Mouse (Mus musculus): ENCODE results near the gene Ap1m1. TPM values are rescaled to one million over a fixed set of nuclear protein-coding genes. Genes with fewer than 3 reads are reported as not detected.

Gene Ap1m1
- polyA plus RNA-seq, 1 experiment from 2014 or later = 54.0 TPM

- H3K9me3 ChIP-seq (ENCODE audit: control insufficient read depth) = no peaks in the 10 kb centered on the region
- no peak overlapping the region for H3K4me3 ChIP-seq (ENCODE audit: low read depth, low read length)
- no peaks in the 10 kb centered on the region for H3K27me3 ChIP-seq (replicated peaks; ENCODE audit: control insufficient read depth, insufficient read depth, low read length)
- 48% methylated on average over 2 of the region's 2 CpGs for WGBS
- no peaks in the 10 kb centered on the region for H3K4me1 ChIP-seq (replicated peaks; ENCODE audit: control insufficient read depth, insufficient read depth, low read length)
- ATAC-seq = peak; percentile 21; the same call in 1 of the 2 replicates
- peak; percentile 92 for TF ChIP-seq CTCF (IDR thresholded peaks at IDR 0.05; ENCODE audit: low read depth)
- no peak overlapping the region for H3K4me2 ChIP-seq (replicated peaks; ENCODE audit: low read depth)
- no peak overlapping the region for H3K9ac ChIP-seq (ENCODE audit: low read depth, low read length)
- no peaks in the 10 kb centered on the region for H3K36me3 ChIP-seq (ENCODE audit: control insufficient read depth, insufficient read depth)
- no peak overlapping the region for H3K27ac ChIP-seq (ENCODE audit: low read depth, low read length)
Measured at GRCm38 (mm10) chr8:72261019-72261418, 21.2 kb downstream of the Ap1m1 start.

- H3K9me3 ChIP-seq (ENCODE audit: control insufficient read depth) = no peaks in the 10 kb centered on the region
- no peak for TF ChIP-seq CTCF (IDR thresholded peaks at IDR 0.05; ENCODE audit: low read depth)
- no peak for ATAC-seq
- H3K4me3 ChIP-seq (ENCODE audit: low read depth, low read length) = no peak overlapping the region
- H3K4me2 ChIP-seq (replicated peaks; ENCODE audit: low read depth) = no peak overlapping the region
- no peaks in the 10 kb centered on the region for H3K4me1 ChIP-seq (replicated peaks; ENCODE audit: control insufficient read depth, insufficient read depth, low read length)
- H3K9ac ChIP-seq (ENCODE audit: low read depth, low read length) = no peak overlapping the region
- H3K36me3 ChIP-seq (ENCODE audit: control insufficient read depth, insufficient read depth) = no peaks in the 10 kb centered on the region
- no peak overlapping the region for H3K27ac ChIP-seq (ENCODE audit: low read depth, low read length)
- H3K27me3 ChIP-seq (replicated peaks; ENCODE audit: control insufficient read depth, insufficient read depth, low read length) = no peaks in the 10 kb centered on the region
Measured at GRCm38 (mm10) chr8:72261431-72261830, 21.6 kb downstream of the Ap1m1 start.

- no peak for ATAC-seq
- TF ChIP-seq CTCF (IDR thresholded peaks at IDR 0.05; ENCODE audit: low read depth) = peak; percentile 64
- H3K27ac ChIP-seq (ENCODE audit: low read depth, low read length) = no peak overlapping the region
- no peaks in the 10 kb centered on the region for H3K4me1 ChIP-seq (replicated peaks; ENCODE audit: control insufficient read depth, insufficient read depth, low read length)
- H3K4me2 ChIP-seq (replicated peaks; ENCODE audit: low read depth) = no peak overlapping the region
- H3K9me3 ChIP-seq (ENCODE audit: control insufficient read depth) = no peaks in the 10 kb centered on the region
- H3K36me3 ChIP-seq (ENCODE audit: control insufficient read depth, insufficient read depth) = no peaks in the 10 kb centered on the region
- H3K27me3 ChIP-seq (replicated peaks; ENCODE audit: control insufficient read depth, insufficient read depth, low read length) = no peaks in the 10 kb centered on the region
- WGBS = 58% methylated on average over 5 of the region's 5 CpGs
- no peak overlapping the region for H3K4me3 ChIP-seq (ENCODE audit: low read depth, low read length)
- H3K9ac ChIP-seq (ENCODE audit: low read depth, low read length) = no peak overlapping the region
Measured at GRCm38 (mm10) chr8:72261872-72262271, 22.1 kb downstream of the Ap1m1 start.

- no peaks in the 10 kb centered on the region for H3K9me3 ChIP-seq (ENCODE audit: control insufficient read depth)
Measured at GRCm38 (mm10) chr8:72262756-72263155, 22.9 kb downstream of the Ap1m1 start.

GRCm38 (mm10) chr8:72263451-72263850 lies 23.6 kb downstream of the Ap1m1 start:
- no peak overlapping the region for H3K4me2 ChIP-seq (replicated peaks; ENCODE audit: low read depth)
- TF ChIP-seq CTCF (IDR thresholded peaks at IDR 0.05; ENCODE audit: low read depth) = no peak
- no peak overlapping the region for H3K27ac ChIP-seq (ENCODE audit: low read depth, low read length)
- no peaks in the 10 kb centered on the region for H3K36me3 ChIP-seq (ENCODE audit: control insufficient read depth, insufficient read depth)
- no peak for ATAC-seq
- 58% methylated on average over 7 of the region's 7 CpGs for WGBS
- H3K9me3 ChIP-seq (ENCODE audit: control insufficient read depth) = no peaks in the 10 kb centered on the region
- no peaks in the 10 kb centered on the region for H3K27me3 ChIP-seq (replicated peaks; ENCODE audit: control insufficient read depth, insufficient read depth, low read length)
- H3K4me3 ChIP-seq (ENCODE audit: low read depth, low read length) = no peak overlapping the region
- H3K9ac ChIP-seq (ENCODE audit: low read depth, low read length) = no peak overlapping the region
- H3K4me1 ChIP-seq (replicated peaks; ENCODE audit: control insufficient read depth, insufficient read depth, low read length) = no peaks in the 10 kb centered on the region

More at GRCm38 (mm10) chr8:72262756-72263155, 22.9 kb downstream of the Ap1m1 start:
- Histone ChIP-seq H3K4me2 (replicated peaks; ENCODE audit: low read depth) (no peak overlapping the region), H3K9ac (ENCODE audit: low read depth, low read length) (no peak overlapping the region), H3K36me3 (ENCODE audit: control insufficient read depth, insufficient read depth) (no peaks in the 10 kb centered on the region), H3K27ac (ENCODE audit: low read depth, low read length) (no peak overlapping the region), H3K4me1 (replicated peaks; ENCODE audit: control insufficient read depth, insufficient read depth, low read length) (no peaks in the 10 kb centered on the region), H3K27me3 (replicated peaks; ENCODE audit: control insufficient read depth, insufficient read depth, low read length) (no peaks in the 10 kb centered on the region), H3K4me3 (ENCODE audit: low read depth, low read length) (no peak overlapping the region)
- WGBS = 89% methylated on average over 2 of the region's 2 CpGs
- no peak for ATAC-seq
- no peak for TF ChIP-seq CTCF (IDR thresholded peaks at IDR 0.05; ENCODE audit: low read depth)

GRCm38 (mm10) chr8:72265342-72265741 lies 25.5 kb downstream of the Ap1m1 start:
- no peak for TF ChIP-seq CTCF (IDR thresholded peaks at IDR 0.05; ENCODE audit: low read depth)
- Histone ChIP-seq H3K4me3 (ENCODE audit: low read depth, low read length) (no peak overlapping the region), H3K27ac (ENCODE audit: low read depth, low read length) (no peak overlapping the region), H3K27me3 (replicated peaks; ENCODE audit: control insufficient read depth, insufficient read depth, low read length) (no peaks in the 10 kb centered on the region), H3K9ac (ENCODE audit: low read depth, low read length) (no peak overlapping the region), H3K9me3 (ENCODE audit: control insufficient read depth) (no peaks in the 10 kb centered on the region), H3K4me2 (replicated peaks; ENCODE audit: low read depth) (no peak overlapping the region), H3K4me1 (replicated peaks; ENCODE audit: control insufficient read depth, insufficient read depth, low read length) (no peaks in the 10 kb centered on the region), H3K36me3 (ENCODE audit: control insufficient read depth, insufficient read depth) (no peaks in the 10 kb centered on the region)
- ATAC-seq = no peak
- 43% methylated on average over 6 of the region's 7 CpGs for WGBS

GRCm38 (mm10) chr8:72266671-72267070 lies 26.9 kb downstream of the Ap1m1 start:
- H3K4me1 ChIP-seq (replicated peaks; ENCODE audit: control insufficient read depth, insufficient read depth, low read length) = no peaks in the 10 kb centered on the region
- H3K27ac ChIP-seq (ENCODE audit: low read depth, low read length) = no peak overlapping the region
- H3K9ac ChIP-seq (ENCODE audit: low read depth, low read length) = no peak overlapping the region
- no peak for TF ChIP-seq CTCF (IDR thresholded peaks at IDR 0.05; ENCODE audit: low read depth)
- no peaks in the 10 kb centered on the region for H3K27me3 ChIP-seq (replicated peaks; ENCODE audit: control insufficient read depth, insufficient read depth, low read length)
- no peak overlapping the region for H3K4me2 ChIP-seq (replicated peaks; ENCODE audit: low read depth)
- H3K36me3 ChIP-seq (ENCODE audit: control insufficient read depth, insufficient read depth) = no peaks in the 10 kb centered on the region
- H3K9me3 ChIP-seq (ENCODE audit: control insufficient read depth) = no peaks in the 10 kb centered on the region
- no peak overlapping the region for H3K4me3 ChIP-seq (ENCODE audit: low read depth, low read length)
- no peak for ATAC-seq

All from intestine, postnatal 0 days (tissue).